Mouse (Mus musculus) layer of hippocampus, postnatal 25 days (tissue): ENCODE measurements around the gene Armc9. TPM values are rescaled to one million over a fixed set of nuclear protein-coding genes. Genes with fewer than 3 reads are reported as not detected.

Experiments used
- DNase-seq, 2 experiments: peaks; one replicate each; pipeline ENCODE4 v3.0.0; 2022; ENCODE audit warnings: mixed read lengths in 2 of 2, low spot score in 1 of 2; ENCODE audit errors: extremely low spot score in 1 of 2
- total RNA-seq, 2 experiments: library from RNA; stranded (reverse); gene quantifications; 2 replicates each; pipeline ENCODE4 v1.2.3; 2021

Gene Armc9
- total RNA-seq, 2 experiments from 2014 or later = 36.6 to 39.5 TPM

- DNase-seq = no peak
Measured at GRCm38 (mm10) chr1:86161061-86161460, 6.5 kb downstream of the Armc9 start.

GRCm38 (mm10) chr1:86174602-86175001 lies 20.0 kb downstream of the Armc9 start:
- no peak for DNase-seq

DNA sequence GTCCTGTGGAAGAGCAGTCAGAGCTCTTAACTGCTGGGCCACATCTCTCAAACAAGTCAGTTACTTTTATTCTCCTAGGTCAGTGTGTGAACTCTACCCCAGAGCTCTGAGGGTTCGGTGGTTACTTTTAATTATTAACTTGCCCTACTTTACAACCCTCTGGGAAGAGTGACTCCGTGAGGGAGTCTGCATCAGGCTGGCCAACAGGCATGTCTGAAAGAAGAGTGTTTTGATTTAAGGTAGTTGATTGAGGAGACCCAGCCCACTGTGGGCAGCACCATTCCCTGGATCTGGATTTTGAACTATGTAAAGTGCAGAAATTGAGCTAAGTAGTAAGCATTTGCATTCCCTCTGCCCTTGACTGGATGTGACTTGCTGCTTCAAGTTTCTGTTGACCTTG lies 21.5 kb downstream of the Armc9 start:
- DNase-seq = no peak

- peak; percentile 77 to 81 for DNase-seq
Measured at GRCm38 (mm10) chr1:86178462-86179253, 24.1 kb downstream of the Armc9 start.

DNA sequence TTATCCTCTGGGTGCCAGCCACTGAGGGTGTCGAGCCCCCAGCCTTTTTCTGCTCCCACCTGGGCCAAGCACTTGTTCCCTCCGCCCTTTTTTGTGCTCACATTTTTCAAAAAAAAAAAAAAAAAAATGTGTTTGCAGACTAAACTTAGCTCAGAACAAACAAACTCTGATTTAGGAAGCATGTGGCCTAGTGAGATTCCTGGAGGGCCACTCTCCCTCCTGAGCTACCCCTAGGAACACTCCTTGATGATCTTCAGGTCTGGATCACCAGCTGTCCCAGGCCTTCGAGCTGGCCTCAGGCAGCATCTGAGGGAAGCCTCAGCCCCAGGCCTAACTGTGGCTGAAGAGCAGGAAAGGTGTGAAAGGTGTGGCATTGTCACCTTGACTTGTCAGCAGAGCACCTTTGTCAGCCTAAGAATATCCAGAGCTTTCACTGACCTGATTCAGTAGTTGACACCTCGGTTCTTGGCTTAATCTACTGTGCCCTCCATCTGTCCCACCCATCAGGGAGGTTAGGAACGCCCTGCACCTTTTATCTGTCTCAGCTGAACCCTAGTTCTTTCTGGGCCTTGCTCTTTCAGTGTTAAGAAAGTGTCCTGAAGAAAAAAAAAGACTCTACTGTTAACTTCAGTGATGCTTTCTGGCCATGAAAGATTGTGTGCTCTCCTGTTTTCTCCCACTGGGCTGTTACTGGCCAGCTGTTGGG lies 27.6 kb downstream of the Armc9 start:
- DNase-seq = no peak

- DNase-seq = no peak
Measured at GRCm38 (mm10) chr1:86183577-86184263, 29.1 kb downstream of the Armc9 start.

DNA sequence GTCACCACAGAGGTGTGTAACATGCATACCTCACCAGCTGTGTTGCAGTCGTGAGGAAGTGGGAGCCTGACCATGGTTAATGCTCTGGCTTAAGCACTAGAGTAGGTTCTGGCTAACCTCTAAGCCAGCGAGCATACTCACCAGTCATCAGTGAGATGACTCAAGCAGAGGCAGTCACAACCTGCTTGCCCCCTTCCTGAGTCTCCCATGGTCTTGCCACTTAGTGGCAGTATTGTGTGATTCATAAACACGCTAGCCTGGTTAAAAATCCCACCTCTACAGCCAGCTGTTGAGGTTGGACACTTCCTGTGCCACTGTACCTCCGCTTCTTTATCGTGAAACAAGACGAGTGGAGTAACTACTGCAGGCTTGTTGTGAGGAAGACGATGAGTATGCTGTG lies 32.2 kb downstream of the Armc9 start:
- no peak for DNase-seq

- no peak for DNase-seq
Measured at GRCm38 (mm10) chr1:86187856-86188255, 33.3 kb downstream of the Armc9 start.

DNA sequence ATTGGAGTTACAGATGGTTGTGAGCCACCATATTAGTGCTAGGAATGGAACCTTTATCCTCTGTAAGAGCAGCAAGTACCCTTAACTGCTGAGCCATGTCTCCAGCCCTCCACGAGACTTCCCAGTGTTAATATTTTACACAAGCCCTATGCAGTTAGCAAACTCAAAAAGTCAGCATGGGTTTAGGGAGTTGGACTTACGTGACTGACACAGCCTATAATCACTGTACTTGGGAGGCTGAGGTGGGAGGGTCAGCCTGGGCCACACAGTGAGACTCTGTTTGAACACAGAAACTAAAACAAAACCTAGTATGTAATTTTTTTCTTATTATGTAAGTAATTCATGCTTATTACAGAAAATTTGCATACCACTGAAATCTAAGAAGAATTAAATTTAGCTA lies 33.7 kb downstream of the Armc9 start:
- DNase-seq = no peak

DNA sequence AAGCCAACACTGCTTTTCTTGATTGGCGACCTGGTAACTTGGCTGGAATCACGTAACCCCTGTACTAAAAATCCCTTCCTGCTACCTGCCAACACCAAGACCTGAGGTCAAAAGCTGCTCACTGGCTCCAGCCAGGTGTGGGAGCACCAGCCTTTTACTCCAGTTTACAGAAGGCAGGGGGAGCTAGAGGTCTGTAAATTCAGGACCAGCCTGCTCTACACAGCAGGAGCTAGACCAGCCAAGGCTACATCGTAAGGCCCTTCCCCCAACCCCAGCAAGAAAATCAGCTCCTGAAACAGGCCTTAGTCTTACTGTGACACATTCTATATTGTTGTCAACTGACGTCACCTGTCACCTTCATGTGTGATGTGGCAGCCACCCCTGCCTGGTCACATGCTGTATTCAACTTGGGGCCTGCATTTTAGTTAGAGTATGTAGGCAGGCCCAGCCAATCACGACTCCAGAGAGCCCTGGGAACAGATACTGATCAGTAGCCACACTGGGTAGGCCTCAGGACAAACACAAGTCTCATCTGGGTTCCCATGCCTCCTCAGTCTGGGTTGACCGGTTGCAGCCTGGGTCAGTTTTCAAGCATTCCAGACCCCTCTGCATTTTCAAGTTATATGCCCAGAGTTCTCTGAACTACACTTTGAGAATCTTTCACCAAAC lies 34.6 kb downstream of the Armc9 start:
- DNase-seq = no peak

DNA sequence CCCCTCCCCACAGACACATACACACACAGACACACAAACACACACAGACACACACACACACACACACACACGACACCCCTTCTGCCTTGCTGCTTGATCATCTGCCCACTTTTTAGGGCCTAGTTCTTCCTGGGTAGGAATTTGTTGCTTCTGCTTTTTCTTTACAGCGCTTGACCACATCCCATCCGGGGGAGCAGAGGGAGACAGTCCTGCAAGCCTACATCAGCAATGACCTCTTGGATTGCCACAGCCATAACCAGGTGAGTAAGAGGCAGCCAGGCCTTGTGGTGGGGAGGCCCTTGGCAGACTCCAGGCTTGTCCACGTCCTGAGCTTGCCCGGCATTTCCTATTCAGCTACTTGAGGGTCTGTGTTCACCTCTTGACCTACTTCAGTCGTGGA lies 36.3 kb downstream of the Armc9 start:
- no peak for DNase-seq

GRCm38 (mm10) chr1:86194044-86194443 lies 39.5 kb downstream of the Armc9 start:
- DNase-seq = no peak

- no peak for DNase-seq
Measured at GRCm38 (mm10) chr1:86198276-86198675, 43.7 kb downstream of the Armc9 start.

DNA sequence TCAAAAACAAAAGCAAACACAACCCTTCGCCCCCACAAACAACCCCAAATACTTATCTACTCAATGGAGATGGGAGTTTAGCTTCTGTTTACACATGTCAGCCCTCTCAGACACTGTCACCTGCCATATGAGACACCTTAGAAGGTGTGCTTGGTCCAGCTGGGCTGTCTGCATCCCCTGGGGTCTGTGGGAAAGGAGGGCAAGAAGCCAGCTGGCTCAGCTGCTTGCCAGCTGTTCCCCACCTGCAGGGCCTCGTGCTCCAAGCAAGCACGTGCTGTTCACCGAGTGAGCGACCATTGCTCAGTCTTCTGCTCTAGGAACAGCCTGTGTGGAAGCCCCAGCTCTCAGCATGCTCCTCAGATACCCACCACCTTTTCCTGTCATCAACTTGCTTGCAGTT lies 44.4 kb downstream of the Armc9 start:
- DNase-seq = no peak

GRCm38 (mm10) chr1:86201312-86201711 lies 46.7 kb downstream of the Armc9 start:
- DNase-seq = no peak

GRCm38 (mm10) chr1:86202617-86203219 lies 48.1 kb downstream of the Armc9 start:
- DNase-seq = no peak

- no peak for DNase-seq
Measured at GRCm38 (mm10) chr1:86210676-86211075, 56.1 kb downstream of the Armc9 start.

- DNase-seq = no peak
Measured at GRCm38 (mm10) chr1:86211498-86211897, 56.9 kb downstream of the Armc9 start.

DNA sequence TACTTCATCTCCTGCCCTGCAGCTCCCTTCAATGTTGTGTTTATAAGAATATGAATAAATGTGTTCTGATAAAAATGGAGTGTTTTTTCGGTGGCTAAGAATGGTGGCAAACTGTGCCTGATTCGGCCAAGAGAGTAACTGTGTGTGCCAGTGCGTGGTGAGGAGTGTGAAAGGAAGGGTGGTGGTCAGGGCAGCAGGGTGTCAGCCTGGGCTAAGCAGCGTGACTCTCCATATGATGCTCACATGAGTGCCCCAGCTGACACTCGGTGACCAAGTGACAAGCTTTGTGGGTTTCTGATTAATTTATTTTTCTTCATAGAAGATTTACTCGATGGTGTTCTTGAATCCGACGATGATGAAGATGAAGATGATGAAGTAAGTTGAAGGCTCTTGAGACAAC lies 58.2 kb downstream of the Armc9 start:
- no peak for DNase-seq

- peak; percentile 74 to 89 for DNase-seq
Measured at GRCm38 (mm10) chr1:86214158-86214557, 59.6 kb downstream of the Armc9 start.
